In genomic region chr5:72953996-72954604, GRCm38 (mm10) we compare ENCODE assay signal across 30 mouse cellular contexts. TPM values are rescaled to one million over a fixed set of nuclear protein-coding genes. Genes with fewer than 3 reads are reported as not detected.
DNase-seq lines count a peak whose midpoint lies in the region; ATAC-seq lines count a peak whose summit lies in the region.
"Had no signal": no experiment of that assay in that cellular context is flagged by ENCODE, and none has a peak within 500 bp of the region (broad histone marks: within the 10 kb centered on the region; RNA-seq: fewer than 3 reads in every experiment).

No protein-coding gene starts in this region.

- no peaks in the 10 kb centered on the region for H3K27me3 ChIP-seq in kidney, embryonic 15.5 days
- H3K27me3 ChIP-seq: embryonic facial prominence, embryonic 15.5 days; hindbrain, embryonic 12.5 days had no signal

- H3K9me3 ChIP-seq in kidney, embryonic 15.5 days (replicated peaks), result no peaks in the 10 kb centered on the region
- H3K9me3 ChIP-seq: embryonic facial prominence, embryonic 15.5 days; forebrain, embryonic 10.5 days; G1E; heart, embryonic 10.5 days; hindbrain, embryonic 12.5 days had no signal

- peaks cover 12% of the 10 kb centered on the region for H3K4me1 ChIP-seq in kidney, embryonic 15.5 days
- H3K4me1 ChIP-seq: embryonic facial prominence, embryonic 15.5 days; forebrain, embryonic 10.5 days; heart, embryonic 10.5 days; hindbrain, embryonic 12.5 days had no signal

- H3K4me3 ChIP-seq in kidney, embryonic 15.5 days (replicated peaks), result no peak overlapping the region
- H3K4me3 ChIP-seq: embryonic facial prominence, embryonic 15.5 days; erythroblast, embryonic 14.5 days; forebrain, embryonic 10.5 days; heart, embryonic 10.5 days; hindbrain, embryonic 12.5 days had no signal

- 33% methylated on average over 3 of the region's 3 CpGs for WGBS in kidney, embryonic 15.5 days

- no peak overlapping the region for H3K4me2 ChIP-seq in kidney, embryonic 15.5 days
- H3K4me2 ChIP-seq: embryonic facial prominence, embryonic 15.5 days; hindbrain, embryonic 12.5 days had no signal

- DNase-seq in adrenal gland, postnatal 14 days, result peak; percentile 48
- no peak for DNase-seq in adrenal gland, adult 8-10 months
- DNase-seq in kidney, postnatal 36 days, result no peak
- peak; percentile 66 for DNase-seq in 3T3-L1 (ENCODE audit: low read depth, low spot score)
- peak; percentile 30 for DNase-seq in NIH3T3 (ENCODE audit: low read depth)
- no peak for DNase-seq in retina, postnatal 1 day
- no peak for DNase-seq in cerebellum, postnatal 14 days
- DNase-seq: B cell, adult 2 months; cerebellum, adult 11-12 months; cerebellum, adult 9-10 months; cerebellum, postnatal 36 days; gastrocnemius, postnatal 10 days; heart, adult 18-20 months; heart, postnatal 10 days; heart, postnatal 4 days; kidney, adult 11 months had no signal

- 0 out of 2 replicates have a peak, but pooled peaks have one; percentile 46 for ATAC-seq in kidney, embryonic 15.5 days (replicated peaks; ENCODE audit: low FRiP score)
- ATAC-seq: CD4-positive, CD25-positive, alpha-beta regulatory T cell, adult 4 months; forebrain, embryonic 14.5 days; hindbrain, embryonic 16.5 days; inflammation-experienced regulatory T-cells, adult 6 months had no signal

- H3K36me3 ChIP-seq in kidney, embryonic 15.5 days, result peaks cover 29% of the 10 kb centered on the region

- no peak overlapping the region for H3K9ac ChIP-seq in kidney, embryonic 15.5 days
- H3K9ac ChIP-seq: embryonic facial prominence, embryonic 15.5 days; hindbrain, embryonic 12.5 days had no signal

- H3K27ac ChIP-seq in kidney, embryonic 15.5 days, result no peak overlapping the region
- H3K27ac ChIP-seq: embryonic facial prominence, embryonic 15.5 days; forebrain, embryonic 10.5 days; heart, embryonic 10.5 days; hindbrain, embryonic 12.5 days had no signal

RNA-seq across cellular contexts. Expression of gene Gm10135, which starts 20.4 kb away (rescaled TPM):
- not detected in 2 replicates for total RNA-seq in adrenal gland, postnatal 14 days (2021)
- total RNA-seq in adrenal gland, adult 8-10 months (2022), result not detected
- polyA plus RNA-seq in kidney, embryonic 15.5 days (2015; fragmentation: Nextera tagmentation; extraction: Ambion mirVana), result not detected in 2 replicates
- total RNA-seq: G1E; gastrocnemius, postnatal 10 days; gastrocnemius, postnatal 4 days; heart, adult 18-20 months; heart, postnatal 10 days; heart, postnatal 4 days had no signal
- polyA plus RNA-seq: CD4-positive, CD25-positive, alpha-beta regulatory T cell, adult 4 months; embryonic facial prominence, embryonic 11.5 days; embryonic facial prominence, embryonic 15.5 days; erythroblast, embryonic 14.5 days; forebrain, embryonic 10.5 days; forebrain, embryonic 14.5 days; G1E; heart, embryonic 10.5 days; heart, embryonic 14.5 days; hindbrain, embryonic 12.5 days; hindbrain, embryonic 16.5 days; inflammation-experienced regulatory T-cells, adult 6 months had no signal

RNA-seq across cellular contexts. Expression of gene Slain2, which starts 40.0 kb away (rescaled TPM):
- total RNA-seq in adrenal gland, postnatal 14 days (2021), result 57.0 and 58.8 TPM in 2 replicates
- 10 to 100 TPM; 48.1 to 67.9 (median 61.7) TPM for total RNA-seq in adrenal gland, adult 8-10 months (2022)
- 14.1 and 15.1 TPM in 2 replicates for polyA plus RNA-seq in kidney, embryonic 15.5 days (2015; fragmentation: Nextera tagmentation; extraction: Ambion mirVana)

RNA-seq across cellular contexts. Expression of gene Slc10a4, which starts 52.6 kb away (rescaled TPM):
- 9.8 and 13.0 TPM in 2 replicates for total RNA-seq in adrenal gland, postnatal 14 days (2021)
- 10 to 100 TPM in 2 of 4 experiments, 1 to 10 TPM in 2; 7.7 to 13.1 (median 11.3) TPM for total RNA-seq in adrenal gland, adult 8-10 months (2022)
- polyA plus RNA-seq in kidney, embryonic 15.5 days (2015; fragmentation: Nextera tagmentation; extraction: Ambion mirVana), result 1.9 and 4.3 TPM in 2 replicates
- total RNA-seq: gastrocnemius, postnatal 10 days; gastrocnemius, postnatal 4 days; heart, adult 18-20 months; heart, postnatal 10 days had no signal
- polyA plus RNA-seq: CD4-positive, CD25-positive, alpha-beta regulatory T cell, adult 4 months; erythroblast, embryonic 14.5 days; G1E; inflammation-experienced regulatory T-cells, adult 6 months had no signal

Comparison
In these comparisons a context has a peak if more than half of its experiments do, and no peak if none do; other contexts are left out.
1. DNase-seq: peak in adrenal gland, postnatal 14 days (single experiment), 3T3-L1 (single experiment) and NIH3T3 (single experiment); none in adrenal gland, adult 8-10 months (single experiment), kidney, postnatal 36 days (0 of 2), retina, postnatal 1 day (single experiment) and cerebellum, postnatal 14 days (0 of 2).